Mouse (Mus musculus): ENCODE measurements around the gene Eif4g1. TPM values are rescaled to one million over a fixed set of nuclear protein-coding genes. Genes with fewer than 3 reads are reported as not detected.

The Eif4g1 gene
- 295 TPM for total RNA-seq (2023)

DNA sequence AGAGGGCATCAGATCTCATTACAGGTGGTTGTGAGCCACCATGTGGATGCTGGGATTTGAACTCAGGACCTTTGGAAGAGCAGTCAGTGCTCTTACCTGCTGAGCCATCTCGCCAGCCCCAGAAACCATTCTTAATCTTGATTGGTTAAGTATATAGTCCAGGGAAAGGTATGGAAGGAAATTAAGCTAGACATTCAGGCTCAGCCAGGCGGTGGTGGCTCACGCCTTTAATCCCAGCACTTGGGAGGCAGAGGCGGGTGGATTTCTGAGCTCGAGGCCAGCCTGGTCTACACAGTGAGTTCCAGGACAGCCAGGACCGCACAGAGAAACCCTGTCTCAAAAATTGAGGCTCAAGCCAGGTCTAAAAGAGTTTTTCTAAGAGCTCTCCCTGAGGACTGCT is at the start of gene Eif4g1:
TSS of gene Eif4g1 (plus strand) at position 301 of the 400 bp plus-strand sequence.

DNA sequence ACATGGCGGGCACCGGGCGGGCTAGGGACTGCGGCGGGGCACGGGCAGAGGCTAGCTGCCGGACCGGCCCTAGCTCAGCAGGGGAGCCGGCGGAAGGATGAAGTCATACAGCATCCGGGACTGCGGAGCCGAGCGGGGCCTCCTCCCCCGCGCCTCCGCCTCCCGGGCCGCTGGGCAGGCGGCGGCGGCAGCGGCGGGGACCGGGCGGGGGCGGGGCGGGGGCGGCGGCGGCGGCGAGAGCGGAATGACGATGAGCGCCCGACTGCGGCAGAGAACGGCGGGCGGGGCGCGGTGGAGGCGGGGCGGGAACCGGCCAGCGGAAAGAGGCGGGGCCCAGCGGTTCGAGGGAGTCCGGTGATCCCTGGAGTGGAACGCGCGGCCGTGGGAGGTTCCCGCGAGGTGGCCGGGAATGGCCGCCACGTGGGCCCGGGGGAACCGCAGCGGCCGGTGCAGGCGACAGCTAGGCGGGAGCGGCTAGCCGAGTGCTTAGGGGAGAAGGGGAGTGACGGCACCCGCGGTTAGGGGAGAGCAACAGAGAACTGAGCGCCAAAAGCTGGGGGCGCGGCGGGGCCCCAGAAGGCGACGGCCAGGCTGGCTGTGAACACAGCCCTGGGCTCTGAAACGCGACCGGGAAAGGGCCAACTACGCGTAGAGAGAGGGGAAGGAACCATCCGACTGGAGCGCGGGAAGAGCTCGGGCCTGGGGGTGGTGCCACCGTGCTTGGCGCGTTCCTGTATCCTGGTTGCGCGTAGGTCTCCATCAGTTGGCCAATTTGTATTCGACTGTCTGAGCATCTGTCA is 46.7 kb upstream of the Eif4g1 start, which contains the start of gene Camk2n2:
TSS of gene Camk2n2 (minus strand) at position 97 of the 800 bp plus-strand sequence.

DNA sequence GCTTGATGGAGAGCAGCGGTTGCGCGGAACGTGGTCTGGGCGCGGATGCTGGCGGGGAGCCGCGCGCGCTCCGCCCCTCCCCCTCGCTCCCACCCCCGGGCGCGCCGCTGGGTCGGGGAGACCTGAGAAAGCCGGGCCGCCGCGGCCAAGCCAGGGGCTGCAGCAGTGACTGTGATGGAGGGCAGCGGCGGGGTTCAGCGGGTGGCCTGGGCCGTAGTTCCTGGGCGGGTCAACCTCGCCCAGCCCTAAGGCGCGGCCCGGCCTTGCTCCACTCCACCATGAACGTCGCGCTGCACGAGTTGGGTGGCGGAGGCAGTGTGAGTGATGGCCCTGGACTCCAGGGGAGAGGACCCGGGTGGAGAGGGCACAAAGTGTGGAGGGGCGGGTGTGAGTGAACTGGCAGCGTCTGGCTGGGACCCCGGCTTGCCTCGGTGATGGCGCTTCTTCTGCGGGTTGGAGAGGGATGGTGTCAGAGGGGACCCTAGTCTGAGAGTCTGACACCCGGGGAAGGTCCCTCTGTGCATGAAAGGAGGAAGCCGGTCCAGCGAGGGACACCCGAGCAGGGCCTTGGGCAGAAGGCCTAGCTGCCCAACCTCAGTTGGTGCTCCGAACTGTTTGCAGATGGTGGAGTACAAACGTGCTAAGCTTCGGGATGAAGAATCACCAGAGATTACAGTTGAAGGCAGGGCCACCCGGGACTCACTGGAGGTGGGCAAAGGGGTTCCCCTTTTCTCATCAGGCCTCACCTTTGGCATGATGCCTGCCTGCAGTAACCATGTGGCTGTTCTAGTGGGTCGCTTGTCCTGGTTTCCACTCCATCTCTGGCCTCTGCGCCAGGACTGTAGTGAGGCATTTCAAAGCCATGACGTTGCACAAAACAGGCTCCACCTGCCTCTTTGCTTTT is 38.1 kb upstream of the Eif4g1 start, which contains the start of gene Ece2:
TSS of gene Ece2 (plus strand) at position 98 of the 904 bp plus-strand sequence.

DNA sequence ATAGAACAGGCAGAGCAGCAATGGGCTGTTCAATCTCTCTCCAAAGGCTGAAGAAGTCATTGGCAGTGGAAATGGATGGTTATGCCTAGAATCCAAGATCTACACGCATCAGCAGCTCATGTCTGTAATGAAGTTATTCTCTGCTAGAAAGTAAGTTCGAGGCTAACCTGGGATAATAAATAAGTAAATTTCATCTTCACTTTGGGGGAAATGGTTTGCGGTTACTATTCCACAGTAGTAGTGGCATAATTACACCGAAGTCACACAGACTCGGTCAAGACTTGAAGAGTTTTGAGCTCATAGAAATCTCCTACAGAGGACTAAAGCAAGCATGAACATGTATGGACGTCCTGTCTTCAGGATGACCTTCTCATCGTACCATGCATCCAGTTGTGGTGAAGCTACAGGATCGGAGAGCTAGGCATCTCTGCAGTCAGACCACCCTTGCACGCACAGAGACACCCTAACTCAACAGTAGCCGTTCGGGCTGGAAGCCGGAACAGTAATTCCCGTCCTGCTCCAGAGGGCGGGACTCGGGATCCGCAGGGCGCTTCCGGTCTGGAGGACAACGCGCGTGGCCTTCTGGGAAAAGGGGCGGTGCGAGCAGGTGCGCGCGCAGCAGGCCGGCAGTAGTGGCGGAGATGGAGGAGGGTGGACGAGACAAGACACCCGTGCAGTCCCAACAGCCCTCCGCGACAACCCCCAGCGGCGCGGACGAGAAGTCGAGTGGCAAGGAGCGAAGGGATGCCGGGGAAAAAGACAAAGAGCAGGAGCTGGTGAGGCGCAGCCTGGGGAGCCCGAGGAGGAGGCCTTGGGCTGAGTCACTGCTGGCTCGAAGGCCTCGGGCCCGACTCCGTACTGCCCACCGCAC is 16.8 kb upstream of the Eif4g1 start, which contains the start of gene Psmd2:
TSS of gene Psmd2 (plus strand) at position 577 of the 871 bp plus-strand sequence.

DNA sequence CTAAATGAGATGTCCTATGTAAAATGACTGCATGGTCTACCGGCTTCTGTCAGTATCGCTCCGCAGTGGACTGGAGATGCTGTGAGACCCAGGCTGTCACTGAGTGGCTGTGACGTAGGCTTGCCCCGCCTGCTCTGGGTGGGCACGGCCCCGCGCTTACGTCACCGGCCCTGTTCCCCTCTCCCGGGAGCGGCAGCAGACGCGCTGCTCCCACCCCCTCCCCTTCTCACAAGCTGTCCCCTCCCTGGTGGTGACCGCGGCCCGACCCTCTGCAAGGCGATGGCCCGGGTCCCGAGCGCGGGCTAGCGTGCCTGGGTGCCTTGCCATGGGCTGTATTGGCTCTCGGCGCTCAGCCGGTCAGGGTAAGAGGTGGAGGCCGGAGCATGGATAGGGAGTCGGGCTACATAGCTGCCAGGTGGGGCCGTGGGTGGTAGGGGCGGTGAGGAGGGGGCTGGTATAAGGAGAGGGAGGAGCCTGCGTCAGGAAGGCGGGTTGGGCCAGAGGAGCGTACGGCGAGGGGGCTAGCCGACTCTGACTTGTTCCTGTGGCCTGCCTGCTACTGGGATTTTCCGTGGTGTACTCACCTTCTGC is 25.1 kb downstream of the Eif4g1 start, which contains the start of gene Fam131a:
TSS of gene Fam131a (plus strand) at position 131 of the 591 bp plus-strand sequence.

DNA sequence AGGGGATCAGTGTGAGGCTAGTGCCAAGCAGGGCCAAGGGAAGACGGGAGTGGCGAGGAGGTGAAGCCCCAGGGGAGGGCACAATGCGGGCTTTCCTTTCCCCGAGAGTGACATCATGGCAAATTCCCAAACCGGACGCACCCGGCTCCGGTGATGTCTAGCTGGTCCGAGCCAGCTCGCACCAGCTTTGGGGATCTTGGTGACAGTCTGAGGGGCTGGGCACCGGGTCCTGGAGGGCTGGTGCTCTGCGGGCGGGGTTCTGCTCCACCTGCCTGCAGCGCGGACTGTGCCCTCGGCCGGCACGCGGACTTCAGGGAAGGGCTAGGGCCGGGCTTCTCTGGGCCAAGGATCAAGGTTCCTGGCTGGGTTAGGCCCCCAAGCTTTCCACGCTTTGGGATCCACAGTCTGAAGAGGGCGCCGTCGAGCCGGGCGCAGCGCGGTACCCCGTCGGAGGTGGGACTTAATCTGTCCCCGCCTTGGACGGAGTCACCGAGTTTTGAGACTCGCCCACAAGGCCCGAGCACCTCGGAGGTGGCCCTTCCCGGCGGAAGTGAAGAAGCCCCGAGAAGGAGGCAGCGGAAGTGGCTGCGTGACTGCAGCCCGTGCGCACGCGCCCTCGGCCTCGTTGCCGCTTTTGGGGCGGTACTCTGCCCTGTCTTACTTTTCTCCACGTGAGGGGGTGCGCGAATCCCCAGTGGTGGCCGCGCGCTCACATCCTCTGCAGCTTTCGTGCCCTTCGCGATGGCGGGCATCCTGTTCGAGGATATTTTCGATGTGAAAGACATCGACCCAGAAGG is 49.3 kb downstream of the Eif4g1 start, which contains the start of the genes Polr2h and Clcn2:
TSS of gene Polr2h (plus strand) at position 485 of the 797 bp plus-strand sequence.
TSS of gene Clcn2 (minus strand) at position 566 of the 797 bp plus-strand sequence.

DNA sequence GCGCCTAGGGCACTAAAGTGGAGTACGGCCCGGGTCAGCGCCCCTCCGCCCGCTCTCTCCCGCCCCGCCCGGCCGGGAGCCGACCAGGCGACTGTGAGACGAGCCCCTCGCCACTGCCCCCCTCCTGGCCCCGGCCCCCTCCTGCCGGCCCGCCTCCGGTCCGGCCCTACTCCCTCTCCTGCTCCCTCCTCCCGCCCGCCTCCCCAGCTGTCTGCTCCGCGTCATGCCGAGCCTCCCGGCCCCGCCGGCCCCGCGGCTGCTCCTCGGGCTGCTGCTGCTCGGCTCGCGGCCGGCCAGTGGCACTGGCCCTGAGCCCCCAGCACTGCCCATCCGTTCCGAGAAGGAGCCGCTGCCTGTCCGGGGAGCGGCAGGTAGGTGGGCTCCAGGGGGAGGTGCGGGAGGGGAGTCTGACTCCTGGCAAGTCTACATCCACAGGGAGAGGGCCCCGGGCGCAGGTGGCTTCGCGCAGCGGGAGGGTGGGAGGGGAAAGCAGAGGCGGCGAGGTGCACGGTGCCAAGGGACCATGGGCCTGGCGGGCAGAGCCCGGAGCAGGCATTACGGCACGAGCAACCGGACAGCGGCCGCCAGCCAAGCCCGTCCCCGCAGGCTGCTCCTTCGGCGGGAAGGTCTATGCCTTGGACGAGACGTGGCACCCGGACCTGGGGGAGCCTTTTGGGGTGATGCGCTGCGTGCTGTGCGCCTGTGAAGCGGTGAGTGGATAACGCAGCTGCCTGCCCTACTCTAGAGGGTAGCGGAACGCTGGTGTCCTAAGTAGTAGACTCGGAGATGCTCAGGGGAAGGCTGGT is 65.0 kb downstream of the Eif4g1 start, which contains the start of gene Chrd:
TSS of gene Chrd (plus strand) at position 203 of the 806 bp plus-strand sequence.

DNA sequence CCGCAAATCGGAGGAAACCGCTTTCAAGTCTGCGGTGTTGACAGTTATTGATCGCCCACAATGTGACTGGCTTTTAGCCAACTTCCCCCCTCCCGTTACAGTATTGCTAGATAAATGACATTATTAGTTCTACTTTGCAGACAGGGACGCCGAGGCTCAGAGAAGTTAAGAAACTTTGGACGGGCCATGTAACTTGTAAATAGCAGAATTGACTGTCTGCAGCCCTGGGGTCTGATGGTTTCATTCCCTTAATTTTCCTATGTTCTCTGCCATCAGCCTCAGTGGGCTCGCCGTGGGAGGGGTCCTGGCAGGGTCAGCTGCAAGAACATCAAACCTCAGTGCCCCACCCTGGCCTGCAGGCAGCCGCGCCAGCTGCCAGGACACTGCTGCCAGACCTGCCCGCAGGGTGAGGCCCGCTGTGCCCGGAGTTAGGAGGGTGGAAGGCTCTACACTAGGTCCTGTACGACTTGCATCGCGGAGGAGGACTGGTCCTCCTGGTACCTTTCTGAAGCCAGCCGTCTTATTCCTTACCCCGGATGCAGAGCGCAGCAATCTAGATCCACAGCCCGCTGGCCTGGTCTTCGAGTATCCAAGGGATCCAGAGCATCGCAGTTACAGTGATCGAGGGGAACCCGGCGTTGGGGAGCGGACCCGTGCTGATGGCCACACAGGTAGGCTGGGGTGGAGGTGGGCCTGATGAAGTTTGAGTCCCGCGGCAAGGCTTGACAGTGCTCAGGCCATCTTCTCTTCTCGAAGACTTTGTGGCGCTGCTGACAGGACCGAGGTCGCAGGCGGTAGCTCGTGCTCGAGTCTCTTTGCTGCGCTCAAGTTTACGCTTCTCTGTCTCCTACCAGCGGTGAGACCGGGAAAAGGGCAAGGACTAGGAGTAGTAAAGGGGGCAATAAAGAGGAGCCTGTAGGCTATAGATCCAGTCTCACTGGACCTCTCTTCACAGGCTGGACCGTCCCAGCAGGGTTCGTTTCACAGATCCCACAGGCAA is 65.9 kb downstream of the Eif4g1 start, which contains the start of gene Thpo:
TSS of gene Thpo (minus strand) at position 781 of the 1,000 bp plus-strand sequence.

Other genes starting within 250 kb of the Eif4g1 start
- 64.7 TPM for gene Abcc5, start 241.9 kb upstream of the Eif4g1 start, total RNA-seq (2023)
- gene Eif2b5, start 169.5 kb upstream of the Eif4g1 start, total RNA-seq (2023), result 42.3 TPM
- gene Dvl3, start 151.3 kb upstream of the Eif4g1 start, total RNA-seq (2023), result 33.0 TPM
- 157 TPM for gene Ap2m1, start 132.8 kb upstream of the Eif4g1 start, total RNA-seq (2023)
- gene Abcf3, start 119.7 kb upstream of the Eif4g1 start, total RNA-seq (2023), result 106 TPM
- not detected for gene Vwa5b2, start 78.8 kb upstream of the Eif4g1 start, total RNA-seq (2023)
- gene Eef1akmt4, start 56.7 kb upstream of the Eif4g1 start, total RNA-seq (2023), result 3.8 TPM
- not detected for gene Gm49333, start 56.7 kb upstream of the Eif4g1 start, total RNA-seq (2023)
- gene Alg3, start 56.6 kb upstream of the Eif4g1 start, total RNA-seq (2023), result 9.2 TPM
- 0.44 TPM for gene Camk2n2, start 47.0 kb upstream of the Eif4g1 start, total RNA-seq (2023)
- not detected for gene Ece2, start 38.5 kb upstream of the Eif4g1 start, total RNA-seq (2023)
- 108 TPM for gene Psmd2, start 16.7 kb upstream of the Eif4g1 start, total RNA-seq (2023)
- gene Fam131a, start 24.9 kb downstream of the Eif4g1 start, total RNA-seq (2023), result 1.1 TPM
- gene Polr2h, start 49.4 kb downstream of the Eif4g1 start, total RNA-seq (2023), result 20.8 TPM
- 5.5 TPM for gene Clcn2, start 49.4 kb downstream of the Eif4g1 start, total RNA-seq (2023)
- gene Chrd, start 64.8 kb downstream of the Eif4g1 start, total RNA-seq (2023), result not detected
- not detected for gene Thpo, start 66.2 kb downstream of the Eif4g1 start, total RNA-seq (2023)

Data from CD4-positive naive resting alpha-beta T cell, adult 76 days (primary cell).